Mouse (Mus musculus): ENCODE data around the gene Gm8271.
"Not testable (repeated sequence)": the region's sequence is repeated elsewhere in the genome, so short reads cannot be mapped to it uniquely, and the experiment has no call there.

Gene Gm8271

DNA sequence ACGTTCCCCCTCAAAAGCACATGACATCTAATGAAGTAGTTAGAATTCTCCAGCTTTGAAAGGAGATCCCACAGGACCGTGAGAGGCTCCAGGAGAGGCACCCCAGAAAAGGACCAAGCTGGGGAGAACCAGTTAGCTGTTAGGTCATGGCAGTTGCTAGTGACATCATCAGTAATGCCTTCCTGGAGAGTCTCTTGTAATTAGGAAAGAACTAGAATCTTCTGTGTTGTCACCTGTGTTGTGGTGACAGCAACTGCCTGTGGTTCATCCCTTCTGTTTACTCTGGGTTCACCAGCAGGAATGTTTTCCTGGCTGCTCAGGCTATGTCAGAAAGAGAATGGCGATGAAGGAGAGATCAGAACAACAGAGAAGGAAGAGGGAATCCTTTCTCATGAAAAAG lies at the start of gene Gm8271:
Gene Gm8271 (plus strand): TSS at position 301 of the 400 bp plus-strand sequence.
- DNase-seq (ENCODE audit: low read depth, low spot score): not testable (repeated sequence)

DNA sequence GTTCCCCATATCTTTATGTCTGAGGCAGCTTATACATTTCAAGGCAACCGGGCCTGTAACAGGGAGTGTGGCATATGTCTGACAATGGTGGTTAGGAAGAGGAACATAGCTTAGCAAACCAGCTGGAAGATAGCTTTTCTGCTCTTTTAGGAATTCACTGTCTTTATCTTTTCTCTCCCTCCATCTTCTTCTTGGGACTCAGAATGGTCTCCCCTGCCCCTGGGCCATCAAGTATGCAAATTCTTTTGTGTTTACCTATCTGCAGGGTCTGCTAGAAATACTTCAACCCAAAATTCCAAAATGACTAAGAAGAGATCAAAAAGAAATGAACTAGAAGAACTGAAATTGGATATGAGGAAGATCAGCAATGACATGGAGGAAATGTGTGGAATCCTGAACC lies 21.4 kb upstream of the Gm8271 start, which contains the start of gene Gm3317:
Gene Gm3317 (plus strand): TSS at position 301 of the 400 bp plus-strand sequence.
- DNase-seq (ENCODE audit: low read depth, low spot score): not testable (repeated sequence)
